Mouse (Mus musculus) forebrain, embryonic 16.5 days (tissue): ENCODE results near the gene Foxp4. TPM values are rescaled to one million over a fixed set of nuclear protein-coding genes. Genes with fewer than 3 reads are reported as not detected.

Experiments
- polyA plus RNA-seq: library from polyadenylated mRNA; unstranded; fragments of >200 nt; fragmentation: Nextera tagmentation; extraction: Ambion mirVana; gene quantifications from 2 replicates; pipeline ENCODE4 v1.2.1, GENCODE M21; 2015

The Foxp4 gene
- polyA plus RNA-seq, 1 experiment from 2014 or later = 29.1 TPM

Other genes starting within 250 kb of the Foxp4 start
- 228 and 241 TPM in 2 replicates for gene Tomm6, start 236.3 kb downstream of the Foxp4 start, polyA plus RNA-seq
- 21.3 and 27.1 TPM in 2 replicates for gene Frs3, start 235.6 kb downstream of the Foxp4 start, polyA plus RNA-seq
- gene Gm21981, start 230.2 kb downstream of the Foxp4 start, polyA plus RNA-seq = 0.48 and 0.60 TPM in 2 replicates
- 0.54 and 1.0 TPM in 2 replicates for gene Prickle4, start 229.9 kb downstream of the Foxp4 start, polyA plus RNA-seq
- not detected in 2 replicates for gene Pgc, start 197.8 kb downstream of the Foxp4 start, polyA plus RNA-seq
- 2.2 TPM in 2 replicates for gene Tfeb, start 187.6 kb downstream of the Foxp4 start, polyA plus RNA-seq
- gene Mdfi, start 90.0 kb downstream of the Foxp4 start, polyA plus RNA-seq = 2.0 and 2.5 TPM in 2 replicates
- gene 1700122O11Rik, start 113.6 kb upstream of the Foxp4 start, polyA plus RNA-seq = not detected in 2 replicates
- gene 1700067P10Rik, start 164.7 kb upstream of the Foxp4 start, polyA plus RNA-seq = not detected in 2 replicates
- not detected in 2 replicates for gene 9830107B12Rik, start 221.6 kb upstream of the Foxp4 start, polyA plus RNA-seq
- not detected in 2 replicates for gene A530064D06Rik, start 242.6 kb upstream of the Foxp4 start, polyA plus RNA-seq